Mouse (Mus musculus): ENCODE measurements around the gene Slc26a11. TPM values are rescaled to one million over a fixed set of nuclear protein-coding genes. Genes with fewer than 3 reads are reported as not detected.

Slc26a11 gene
- 3.6 and 4.7 TPM in 2 replicates for polyA plus RNA-seq (2015; fragmentation: Nextera tagmentation; extraction: Ambion mirVana)

- Histone ChIP-seq H3K9me3 (ENCODE audit: control insufficient read depth, low read length) (no peaks in the 10 kb centered on the region), H3K36me3 (ENCODE audit: control insufficient read depth, insufficient read depth, low read length) (peaks cover 7% of the 10 kb centered on the region; the same call in 1 of the 2 replicates), H3K27me3 (ENCODE audit: control insufficient read depth, insufficient read depth, low read length) (no peaks in the 10 kb centered on the region), H3K4me3 (ENCODE audit: low read depth, low read length) (peak within 1 kb of the TSS; percentile 68), H3K9ac (ENCODE audit: low read length) (peak within 1 kb of the TSS; percentile 68), H3K4me1 (replicated peaks; ENCODE audit: control insufficient read depth, insufficient read depth) (no peaks in the 10 kb centered on the region), H3K4me2 (replicated peaks; ENCODE audit: low read depth) (peak within 1 kb of the TSS; percentile 93), H3K27ac (replicated peaks) (peak within 1 kb of the TSS; percentile 87)
- DNase-seq (ENCODE audit: low spot score) (peak; percentile 93), ATAC-seq (ENCODE audit: low FRiP score, low TSS enrichment) (peak; percentile 95)
- WGBS, result 1% methylated on average over 36 of the region's 40 CpGs
- no peak for TF ChIP-seq EP300 (optimal IDR thresholded peaks at IDR 0.05)
- 0 out of 2 replicates have a peak, but pooled peaks have one; percentile 2 for TF ChIP-seq CTCF (IDR thresholded peaks at IDR 0.05; ENCODE audit: low read depth)
Observed at GRCm38 (mm10) chr11:119355443-119356385, at the start of gene Slc26a11, which contains the start of gene Sgsh. Gene Slc26a11, plus strand, starts transcription at chr11:119355557. Gene Sgsh, minus strand, starts transcription at chr11:119355536.

- Histone ChIP-seq H3K9ac (ENCODE audit: low read length) (no peak overlapping the region), H3K36me3 (ENCODE audit: control insufficient read depth, insufficient read depth, low read length) (no peaks in the 10 kb centered on the region), H3K27ac (replicated peaks) (0 out of 2 replicates have a peak overlapping the region, but pooled peaks have one; percentile 14), H3K4me3 (ENCODE audit: low read depth, low read length) (no peak overlapping the region), H3K4me1 (replicated peaks; ENCODE audit: control insufficient read depth, insufficient read depth) (no peaks in the 10 kb centered on the region), H3K9me3 (ENCODE audit: control insufficient read depth, low read length) (no peaks in the 10 kb centered on the region), H3K4me2 (replicated peaks; ENCODE audit: low read depth) (no peak overlapping the region), H3K27me3 (ENCODE audit: control insufficient read depth, insufficient read depth, low read length) (no peaks in the 10 kb centered on the region)
- ATAC-seq (ENCODE audit: low FRiP score, low TSS enrichment) (no peak), DNase-seq (ENCODE audit: low spot score) (no peak)
- TF ChIP-seq EP300 (optimal IDR thresholded peaks at IDR 0.05), result no peak
- TF ChIP-seq CTCF (IDR thresholded peaks at IDR 0.05; ENCODE audit: low read depth), result peak; percentile 10; the same call in 1 of the 2 replicates
- WGBS, result 47% methylated on average over 13 of the region's 13 CpGs
Observed at GRCm38 (mm10) chr11:119306762-119307657, 48.3 kb upstream of the Slc26a11 start.

GRCm38 (mm10) chr11:119307658-119307867 lies 47.8 kb upstream of the Slc26a11 start, which contains the start of gene Card14:
Gene Card14, plus strand, starts transcription at chr11:119307768.
- 0 out of 2 replicates have a peak within 1 kb of the TSS, but pooled peaks have one; percentile 35 for H3K27ac ChIP-seq (replicated peaks)
- 35% methylated on average over 1 of the region's 1 CpGs for WGBS
- H3K9ac ChIP-seq (ENCODE audit: low read length), result peak within 1 kb of the TSS; percentile 27; the same call in 1 of the 2 replicates

GRCm38 (mm10) chr11:119307916-119308315 lies 47.4 kb upstream of the Slc26a11 start:
- no peak overlapping the region for H3K4me3 ChIP-seq (ENCODE audit: low read depth, low read length)
- H3K36me3 ChIP-seq (ENCODE audit: control insufficient read depth, insufficient read depth, low read length), result no peaks in the 10 kb centered on the region
- peak overlapping the region; percentile 27; the same call in 1 of the 2 replicates for H3K9ac ChIP-seq (ENCODE audit: low read length)
- 24% methylated on average over 11 of the region's 11 CpGs for WGBS
- TF ChIP-seq CTCF (IDR thresholded peaks at IDR 0.05; ENCODE audit: low read depth) (no peak), EP300 (optimal IDR thresholded peaks at IDR 0.05) (no peak)
- DNase-seq (ENCODE audit: low spot score) (no peak), ATAC-seq (ENCODE audit: low FRiP score, low TSS enrichment) (no peak)
- 0 out of 2 replicates have a peak overlapping the region, but pooled peaks have one; percentile 35 for H3K27ac ChIP-seq (replicated peaks)
- no peaks in the 10 kb centered on the region for H3K9me3 ChIP-seq (ENCODE audit: control insufficient read depth, low read length)
- no peaks in the 10 kb centered on the region for H3K27me3 ChIP-seq (ENCODE audit: control insufficient read depth, insufficient read depth, low read length)
- H3K4me1 ChIP-seq (replicated peaks; ENCODE audit: control insufficient read depth, insufficient read depth), result no peaks in the 10 kb centered on the region
- no peak overlapping the region for H3K4me2 ChIP-seq (replicated peaks; ENCODE audit: low read depth)

More at GRCm38 (mm10) chr11:119307658-119307867, 47.8 kb upstream of the Slc26a11 start, which contains the start of gene Card14:
- Histone ChIP-seq H3K27me3 (ENCODE audit: control insufficient read depth, insufficient read depth, low read length) (no peaks in the 10 kb centered on the region), H3K36me3 (ENCODE audit: control insufficient read depth, insufficient read depth, low read length) (no peaks in the 10 kb centered on the region), H3K4me3 (ENCODE audit: low read depth, low read length) (no peak within 1 kb of the TSS), H3K4me2 (replicated peaks; ENCODE audit: low read depth) (no peak within 1 kb of the TSS), H3K4me1 (replicated peaks; ENCODE audit: control insufficient read depth, insufficient read depth) (no peaks in the 10 kb centered on the region), H3K9me3 (ENCODE audit: control insufficient read depth, low read length) (no peaks in the 10 kb centered on the region)
- no peak for ATAC-seq (ENCODE audit: low FRiP score, low TSS enrichment)
- no peak for TF ChIP-seq CTCF (IDR thresholded peaks at IDR 0.05; ENCODE audit: low read depth)
- no peak for DNase-seq (ENCODE audit: low spot score)

GRCm38 (mm10) chr11:119310621-119311020 lies 44.7 kb upstream of the Slc26a11 start:
- Histone ChIP-seq H3K4me3 (ENCODE audit: low read depth, low read length) (no peak overlapping the region), H3K27me3 (ENCODE audit: control insufficient read depth, insufficient read depth, low read length) (no peaks in the 10 kb centered on the region), H3K36me3 (ENCODE audit: control insufficient read depth, insufficient read depth, low read length) (no peaks in the 10 kb centered on the region), H3K9me3 (ENCODE audit: control insufficient read depth, low read length) (no peaks in the 10 kb centered on the region), H3K9ac (ENCODE audit: low read length) (no peak overlapping the region), H3K4me2 (replicated peaks; ENCODE audit: low read depth) (no peak overlapping the region), H3K4me1 (replicated peaks; ENCODE audit: control insufficient read depth, insufficient read depth) (no peaks in the 10 kb centered on the region), H3K27ac (replicated peaks) (no peak overlapping the region)
- DNase-seq (ENCODE audit: low spot score), result no peak
- no peak for ATAC-seq (ENCODE audit: low FRiP score, low TSS enrichment)
- 19% methylated on average over 8 of the region's 10 CpGs for WGBS
- no peak for TF ChIP-seq CTCF (IDR thresholded peaks at IDR 0.05; ENCODE audit: low read depth)
- TF ChIP-seq EP300 (optimal IDR thresholded peaks at IDR 0.05), result no peak
